Mouse (Mus musculus) midbrain, embryonic 15.5 days (tissue): ENCODE results near the gene Pex11g. TPM values are rescaled to one million over a fixed set of nuclear protein-coding genes. Genes with fewer than 3 reads are reported as not detected.

Experiments
- ATAC-seq: fragments of 200-750 bp; cut with Nextera tagmentation; replicated peaks from 2 replicates; pipeline ENCODE4 v1.8.0; 2017; ENCODE audit warnings: moderate TSS enrichment
- H3K27ac ChIP-seq: fragments of 300-500 bp; sonication (generic); 2 replicates; pipeline ENCODE4 v1.5.1; 2015; ENCODE audit warnings: mild to moderate bottlenecking, inconsistent platforms
- H3K27me3 ChIP-seq: fragments of 300-500 bp; sonication (generic); replicated peaks from 2 replicates; pipeline ENCODE4 v1.6.1; 2015; ENCODE audit warnings: inconsistent platforms
- H3K36me3 ChIP-seq: fragments of 300-500 bp; sonication (generic); replicated peaks from 2 replicates; pipeline ENCODE4 v1.6.1; 2015; ENCODE audit warnings: inconsistent platforms
- H3K4me1 ChIP-seq: fragments of 300-500 bp; sonication (generic); 2 replicates; pipeline ENCODE4 v1.6.1; 2015; ENCODE audit warnings: inconsistent platforms
- H3K4me2 ChIP-seq: fragments of 300-500 bp; sonication (generic); 2 replicates; pipeline ENCODE4 v1.6.1; 2015; ENCODE audit warnings: inconsistent platforms, mild to moderate bottlenecking, moderate library complexity
- H3K4me3 ChIP-seq: fragments of 300-500 bp; sonication (generic); 2 replicates; pipeline ENCODE4 v1.5.1; 2015; ENCODE audit warnings: mild to moderate bottlenecking, inconsistent platforms
- H3K9ac ChIP-seq: fragments of 300-500 bp; sonication (generic); 2 replicates; pipeline ENCODE4 v1.6.1; 2015; ENCODE audit warnings: mild to moderate bottlenecking, inconsistent platforms
- H3K9me3 ChIP-seq: fragments of 300-500 bp; sonication (generic); 2 replicates; pipeline ENCODE4 v1.6.1; 2016; ENCODE audit warnings: inconsistent platforms
- WGBS: fragments of 180-500 bp; shearing (Covaris S2); methylation state at CpG from one replicate; pipeline ENCODE4 v1.1.7; 2015; ENCODE audit warnings: mixed read lengths; 5-methylcytosine and 5-hydroxymethylcytosine counted together
- polyA plus RNA-seq: library from polyadenylated mRNA; unstranded; fragments of >200 nt; fragmentation: Nextera tagmentation; extraction: Ambion mirVana; gene quantifications from 2 replicates; pipeline ENCODE4 v1.2.1, GENCODE M21; 2015

Pex11g gene
- polyA plus RNA-seq, 1 experiment from 2014 or later: 4.9 TPM

DNA sequence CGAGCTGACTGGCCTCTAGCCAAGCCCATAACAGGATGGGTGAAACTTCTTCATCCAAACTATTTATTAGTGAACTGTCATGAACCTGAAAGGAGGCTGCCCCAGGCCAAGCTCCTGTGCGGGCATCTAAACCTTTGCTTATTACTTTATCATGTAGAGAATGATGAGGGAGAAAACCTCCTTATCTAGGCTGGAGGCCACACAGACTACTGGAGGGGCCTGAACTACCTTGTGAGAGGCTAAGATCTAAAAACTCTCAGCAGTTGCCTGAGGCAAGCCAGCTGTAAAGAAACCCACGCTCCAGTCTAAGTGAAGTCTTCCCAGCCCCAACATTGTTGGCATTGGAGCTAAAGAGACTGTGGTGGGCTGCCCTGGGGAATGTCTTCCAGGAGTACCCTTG, 60.1 kb downstream of the Pex11g start:
- no peak overlapping the region for H3K27ac ChIP-seq
- no peak for ATAC-seq
- H3K4me1 ChIP-seq: no peaks in the 10 kb centered on the region
- no peaks in the 10 kb centered on the region for H3K36me3 ChIP-seq
- no peak overlapping the region for H3K9ac ChIP-seq
- H3K9me3 ChIP-seq: no peaks in the 10 kb centered on the region
- no peak overlapping the region for H3K4me3 ChIP-seq
- no peak overlapping the region for H3K4me2 ChIP-seq
- WGBS: 91% methylated on average over 3 of the region's 3 CpGs
- H3K27me3 ChIP-seq: no peaks in the 10 kb centered on the region

Other genes with a start within 250 kb of the Pex11g start
- gene Insr, start 188.1 kb downstream of the Pex11g start, polyA plus RNA-seq: 64.0 and 64.4 TPM in 2 replicates
- not detected in 2 replicates for gene A430078G23Rik, start 114.3 kb downstream of the Pex11g start, polyA plus RNA-seq
- 11.8 and 13.3 TPM in 2 replicates for gene Arhgef18, start 74.7 kb downstream of the Pex11g start, polyA plus RNA-seq
- gene Tex45, start 3.2 kb upstream of the Pex11g start, polyA plus RNA-seq: 0.23 and 0.49 TPM in 2 replicates
- 83.9 and 89.2 TPM in 2 replicates for gene Zfp358, start 25.5 kb upstream of the Pex11g start, polyA plus RNA-seq
- 126 and 130 TPM in 2 replicates for gene Mcoln1, start 32.8 kb upstream of the Pex11g start, polyA plus RNA-seq
- gene Pnpla6, start 47.7 kb upstream of the Pex11g start, polyA plus RNA-seq: 42.5 and 45.5 TPM in 2 replicates
- gene C330021F23Rik, start 100.3 kb upstream of the Pex11g start, polyA plus RNA-seq: 0.43 and 0.57 TPM in 2 replicates
- 51.8 and 53.5 TPM in 2 replicates for gene Camsap3, start 119.6 kb upstream of the Pex11g start, polyA plus RNA-seq
- gene Xab2, start 153.6 kb upstream of the Pex11g start, polyA plus RNA-seq: 54.2 and 58.7 TPM in 2 replicates
- gene Pet100, start 153.9 kb upstream of the Pex11g start, polyA plus RNA-seq: 73.4 and 84.0 TPM in 2 replicates
- 2.3 and 6.0 TPM in 2 replicates for gene Pcp2, start 157.9 kb upstream of the Pex11g start, polyA plus RNA-seq
- gene Stxbp2, start 163.3 kb upstream of the Pex11g start, polyA plus RNA-seq: 40.5 and 52.9 TPM in 2 replicates
- 0.37 and 0.57 TPM in 2 replicates for gene Retn, start 188.1 kb upstream of the Pex11g start, polyA plus RNA-seq
- gene Mcemp1, start 198.1 kb upstream of the Pex11g start, polyA plus RNA-seq: 0.15 and 0.26 TPM in 2 replicates
- 18.3 and 19.0 TPM in 2 replicates for gene Fcor, start 204.7 kb upstream of the Pex11g start, polyA plus RNA-seq
- 66.6 and 68.4 TPM in 2 replicates for gene Trappc5, start 208.6 kb upstream of the Pex11g start, polyA plus RNA-seq
- 0.41 and 0.57 TPM in 2 replicates for gene Fcer2a, start 226.5 kb upstream of the Pex11g start, polyA plus RNA-seq